Mouse (Mus musculus): ENCODE results near the gene Duoxa1. TPM values are rescaled to one million over a fixed set of nuclear protein-coding genes. Genes with fewer than 3 reads are reported as not detected.

Gene Duoxa1
- polyA plus RNA-seq, 1 experiment from 2014 or later = not detected

DNA sequence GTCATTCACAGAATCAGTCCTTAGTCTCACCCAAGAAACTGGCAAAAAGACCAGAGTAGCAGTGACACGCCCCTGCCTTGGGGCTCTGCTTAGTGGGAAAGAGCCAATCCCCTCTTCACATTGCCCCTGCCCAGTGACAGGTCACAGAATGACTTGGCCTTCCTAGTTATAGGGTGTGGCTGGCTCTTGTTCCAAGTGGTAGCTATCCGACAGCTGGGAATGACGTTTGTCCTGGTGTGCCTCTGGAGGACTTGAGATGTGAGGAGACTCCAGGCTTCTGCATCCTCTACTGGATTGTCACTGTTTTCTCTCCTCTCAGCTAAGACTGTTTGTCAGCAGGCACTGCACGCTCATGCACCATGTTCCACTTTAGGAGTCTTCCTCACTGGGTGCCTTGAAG, 3.9 kb upstream of the Duoxa1 start:
- no peaks in the 10 kb centered on the region for H3K4me1 ChIP-seq (replicated peaks; ENCODE audit: control insufficient read depth, insufficient read depth, low read length)
- no peak overlapping the region for H3K9ac ChIP-seq (ENCODE audit: low read length)
- no peak overlapping the region for H3K4me2 ChIP-seq (ENCODE audit: low read depth, low read length, severe bottlenecking)
- no peaks in the 10 kb centered on the region for H3K9me3 ChIP-seq (ENCODE audit: control insufficient read depth, low read length)
- peaks cover 20% of the 10 kb centered on the region for H3K27me3 ChIP-seq (ENCODE audit: control insufficient read depth, insufficient read depth, low read length)
- H3K27ac ChIP-seq (ENCODE audit: low read depth, low read length) = no peak overlapping the region
- ATAC-seq (replicated peaks; ENCODE audit: low FRiP score) (no peak), DNase-seq (ENCODE audit: low spot score) (no peak)
- H3K36me3 ChIP-seq (ENCODE audit: control insufficient read depth, insufficient read depth, low read length) = no peaks in the 10 kb centered on the region
- WGBS = 75% methylated on average over 4 of the region's 4 CpGs
- H3K4me3 ChIP-seq (ENCODE audit: low read depth, low read length) = no peak overlapping the region

DNA sequence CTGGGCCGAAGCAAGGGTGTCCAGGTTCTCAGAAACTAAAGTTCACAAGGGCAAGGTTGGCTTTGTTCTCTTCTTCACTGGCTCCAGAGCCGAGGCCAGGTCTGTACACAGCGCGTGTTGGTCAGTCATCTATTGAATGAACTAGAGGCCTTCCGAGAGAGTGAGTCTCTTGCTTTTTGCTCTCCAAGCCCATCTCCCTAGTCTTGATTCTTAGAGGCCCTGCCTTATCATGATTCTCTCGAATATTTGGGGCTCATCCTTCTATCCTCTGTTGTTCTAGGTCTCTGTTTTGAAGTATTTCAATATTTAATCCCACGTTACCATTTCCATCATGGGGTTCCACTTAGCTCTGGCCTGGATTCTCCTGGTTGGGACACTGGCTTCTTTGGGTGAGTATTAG, 1.8 kb upstream of the Duoxa1 start, which contains the start of gene Duox1:
Gene Duox1, plus strand, starts transcription at position 301 of the 400 bp plus-strand sequence.
- WGBS = 87% methylated on average over 7 of the region's 7 CpGs
- no peaks in the 10 kb centered on the region for H3K9me3 ChIP-seq (ENCODE audit: control insufficient read depth, low read length)
- DNase-seq (ENCODE audit: low spot score) (no peak), ATAC-seq (replicated peaks; ENCODE audit: low FRiP score) (no peak)
- H3K36me3 ChIP-seq (ENCODE audit: control insufficient read depth, insufficient read depth, low read length) = no peaks in the 10 kb centered on the region
- peaks cover 20% of the 10 kb centered on the region for H3K27me3 ChIP-seq (ENCODE audit: control insufficient read depth, insufficient read depth, low read length)
- H3K4me1 ChIP-seq (replicated peaks; ENCODE audit: control insufficient read depth, insufficient read depth, low read length) = no peaks in the 10 kb centered on the region
- H3K4me3 ChIP-seq (ENCODE audit: low read depth, low read length) = no peak within 1 kb of the TSS
- H3K9ac ChIP-seq (ENCODE audit: low read length) = no peak within 1 kb of the TSS
- H3K4me2 ChIP-seq (ENCODE audit: low read depth, low read length, severe bottlenecking) = no peak within 1 kb of the TSS
- H3K27ac ChIP-seq (ENCODE audit: low read depth, low read length) = no peak within 1 kb of the TSS

DNA sequence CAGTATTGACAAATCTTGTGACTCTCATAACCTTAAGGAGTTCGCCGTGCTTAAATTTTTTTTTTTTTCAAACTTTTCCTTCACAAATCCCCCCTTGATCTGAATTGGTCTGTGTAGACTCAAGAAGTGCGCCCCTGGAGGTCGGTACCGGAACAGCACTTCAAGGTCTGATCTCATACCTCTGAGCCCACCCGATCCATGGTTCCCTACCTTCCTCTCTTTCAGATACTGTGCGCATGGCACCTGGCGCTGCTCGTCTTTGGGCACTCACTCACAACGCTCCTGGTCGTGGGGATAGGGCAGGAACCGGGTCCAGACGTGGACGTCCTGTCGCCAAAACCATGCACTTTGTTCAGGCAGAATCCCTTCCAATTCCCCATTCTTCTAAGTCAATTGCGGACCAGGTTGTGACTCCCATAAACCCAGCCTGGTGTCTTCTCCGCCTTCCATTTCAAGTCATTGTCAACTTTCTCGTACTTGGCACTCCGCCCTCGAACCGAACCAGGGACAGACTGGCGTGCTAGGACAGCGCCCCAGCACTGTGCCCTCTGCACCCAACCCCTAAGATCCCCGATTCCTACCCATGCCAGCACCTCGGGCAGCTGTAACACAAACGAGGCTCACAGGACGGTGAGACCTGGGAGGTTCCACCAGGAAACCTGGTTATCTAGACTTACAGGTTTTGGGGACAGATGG, 660 bp downstream of the Duoxa1 start:
- no peak overlapping the region for H3K9ac ChIP-seq (ENCODE audit: low read length)

DNA sequence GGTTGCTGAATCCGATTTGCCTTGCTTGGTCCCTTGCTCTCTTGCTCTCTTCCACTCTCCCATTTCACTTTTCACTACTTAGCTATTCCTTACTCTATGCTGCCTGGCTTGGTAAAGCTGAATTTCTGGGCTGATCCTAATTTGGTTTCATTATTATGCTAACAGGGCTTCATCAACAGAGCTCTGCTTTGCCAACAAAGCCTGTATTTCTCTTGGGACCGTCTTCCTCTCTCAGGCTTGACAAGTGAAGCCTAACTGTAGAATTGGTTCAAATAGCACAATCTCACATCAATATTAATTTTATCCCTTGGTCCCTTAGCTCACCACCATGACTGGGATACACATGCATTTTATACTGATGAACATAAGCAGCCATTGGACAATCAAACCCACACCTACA, 2.0 kb downstream of the Duoxa1 start:
- Histone ChIP-seq H3K27me3 (ENCODE audit: control insufficient read depth, insufficient read depth, low read length) (peaks cover 20% of the 10 kb centered on the region), H3K4me1 (replicated peaks; ENCODE audit: control insufficient read depth, insufficient read depth, low read length) (no peaks in the 10 kb centered on the region), H3K4me2 (ENCODE audit: low read depth, low read length, severe bottlenecking) (no peak overlapping the region), H3K9me3 (ENCODE audit: control insufficient read depth, low read length) (no peaks in the 10 kb centered on the region), H3K4me3 (ENCODE audit: low read depth, low read length) (no peak overlapping the region), H3K27ac (ENCODE audit: low read depth, low read length) (no peak overlapping the region), H3K36me3 (ENCODE audit: control insufficient read depth, insufficient read depth, low read length) (no peaks in the 10 kb centered on the region), H3K9ac (ENCODE audit: low read length) (no peak overlapping the region)
- ATAC-seq (replicated peaks; ENCODE audit: low FRiP score) (no peak), DNase-seq (ENCODE audit: low spot score) (no peak)
- 53% methylated on average over 2 of the region's 2 CpGs for WGBS

More for the DNA sequence above, 660 bp downstream of the Duoxa1 start:
- 5% methylated on average over 27 of the region's 27 CpGs for WGBS
- no peak overlapping the region for H3K4me3 ChIP-seq (ENCODE audit: low read depth, low read length)
- peak; percentile 89 for DNase-seq (ENCODE audit: low spot score)
- peak; percentile 63 for ATAC-seq (replicated peaks; ENCODE audit: low FRiP score)
- H3K4me2 ChIP-seq (ENCODE audit: low read depth, low read length, severe bottlenecking) = peak overlapping the region; percentile 39; the same call in 1 of the 2 replicates
- no peaks in the 10 kb centered on the region for H3K36me3 ChIP-seq (ENCODE audit: control insufficient read depth, insufficient read depth, low read length)
- H3K9me3 ChIP-seq (ENCODE audit: control insufficient read depth, low read length) = no peaks in the 10 kb centered on the region
- peaks cover 20% of the 10 kb centered on the region for H3K27me3 ChIP-seq (ENCODE audit: control insufficient read depth, insufficient read depth, low read length)
- H3K27ac ChIP-seq (ENCODE audit: low read depth, low read length) = no peak overlapping the region
- no peaks in the 10 kb centered on the region for H3K4me1 ChIP-seq (replicated peaks; ENCODE audit: control insufficient read depth, insufficient read depth, low read length)

DNA sequence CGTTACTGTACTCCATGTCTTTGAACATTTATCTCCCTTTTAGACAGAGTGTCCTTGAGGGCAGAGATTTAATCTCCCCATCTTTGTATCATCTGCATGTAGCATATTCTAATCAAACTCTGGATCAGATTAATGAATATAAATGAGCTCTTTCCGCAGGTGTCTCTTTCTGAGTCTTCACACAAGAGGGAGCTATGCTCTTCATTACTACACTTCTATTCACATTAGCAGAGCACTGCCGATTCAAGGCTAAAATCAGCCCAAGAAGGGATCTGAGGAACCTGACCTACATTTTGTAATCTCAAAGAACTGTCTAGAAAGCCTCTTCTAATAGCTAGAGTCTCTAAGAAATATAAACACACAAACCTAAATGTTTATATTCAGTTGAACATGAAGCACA, 3.9 kb downstream of the Duoxa1 start:
- no peaks in the 10 kb centered on the region for H3K36me3 ChIP-seq (ENCODE audit: control insufficient read depth, insufficient read depth, low read length)
- H3K4me1 ChIP-seq (replicated peaks; ENCODE audit: control insufficient read depth, insufficient read depth, low read length) = no peaks in the 10 kb centered on the region
- no peak overlapping the region for H3K4me3 ChIP-seq (ENCODE audit: low read depth, low read length)
- ATAC-seq (replicated peaks; ENCODE audit: low FRiP score) (no peak), DNase-seq (ENCODE audit: low spot score) (no peak)
- H3K4me2 ChIP-seq (ENCODE audit: low read depth, low read length, severe bottlenecking) = no peak overlapping the region
- H3K27me3 ChIP-seq (ENCODE audit: control insufficient read depth, insufficient read depth, low read length) = peaks cover 19% of the 10 kb centered on the region
- no peak overlapping the region for H3K27ac ChIP-seq (ENCODE audit: low read depth, low read length)
- H3K9me3 ChIP-seq (ENCODE audit: control insufficient read depth, low read length) = no peaks in the 10 kb centered on the region
- no peak overlapping the region for H3K9ac ChIP-seq (ENCODE audit: low read length)
- WGBS = 50% methylated on average over 3 of the region's 3 CpGs

DNA sequence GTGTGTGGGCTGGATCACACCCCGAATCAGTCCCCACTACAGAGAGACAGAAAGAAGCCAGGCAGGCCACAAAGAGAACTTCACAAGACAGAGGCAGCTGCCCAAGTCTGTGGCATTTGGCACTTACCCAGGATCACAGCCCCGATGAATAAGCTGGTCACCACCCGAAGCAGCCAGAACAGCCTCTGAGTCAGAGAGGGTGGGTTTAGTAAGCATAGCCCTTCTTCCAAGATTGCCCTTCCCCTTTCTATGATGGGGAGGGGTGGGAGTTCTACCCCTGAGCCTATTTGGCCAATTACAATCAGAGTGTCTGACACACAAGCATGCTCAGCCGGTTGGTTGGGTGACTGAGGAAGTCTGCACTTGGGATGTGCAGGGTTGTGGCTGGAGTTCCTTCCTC, 7.3 kb downstream of the Duoxa1 start:
- Histone ChIP-seq H3K27me3 (ENCODE audit: control insufficient read depth, insufficient read depth, low read length) (peaks cover 21% of the 10 kb centered on the region), H3K4me2 (ENCODE audit: low read depth, low read length, severe bottlenecking) (no peak overlapping the region), H3K4me3 (ENCODE audit: low read depth, low read length) (no peak overlapping the region), H3K36me3 (ENCODE audit: control insufficient read depth, insufficient read depth, low read length) (no peaks in the 10 kb centered on the region), H3K9me3 (ENCODE audit: control insufficient read depth, low read length) (no peaks in the 10 kb centered on the region), H3K4me1 (replicated peaks; ENCODE audit: control insufficient read depth, insufficient read depth, low read length) (peaks cover 9% of the 10 kb centered on the region), H3K27ac (ENCODE audit: low read depth, low read length) (no peak overlapping the region), H3K9ac (ENCODE audit: low read length) (no peak overlapping the region)
- ATAC-seq (replicated peaks; ENCODE audit: low FRiP score) (no peak), DNase-seq (ENCODE audit: low spot score) (no peak)
- WGBS = 85% methylated on average over 4 of the region's 4 CpGs

DNA sequence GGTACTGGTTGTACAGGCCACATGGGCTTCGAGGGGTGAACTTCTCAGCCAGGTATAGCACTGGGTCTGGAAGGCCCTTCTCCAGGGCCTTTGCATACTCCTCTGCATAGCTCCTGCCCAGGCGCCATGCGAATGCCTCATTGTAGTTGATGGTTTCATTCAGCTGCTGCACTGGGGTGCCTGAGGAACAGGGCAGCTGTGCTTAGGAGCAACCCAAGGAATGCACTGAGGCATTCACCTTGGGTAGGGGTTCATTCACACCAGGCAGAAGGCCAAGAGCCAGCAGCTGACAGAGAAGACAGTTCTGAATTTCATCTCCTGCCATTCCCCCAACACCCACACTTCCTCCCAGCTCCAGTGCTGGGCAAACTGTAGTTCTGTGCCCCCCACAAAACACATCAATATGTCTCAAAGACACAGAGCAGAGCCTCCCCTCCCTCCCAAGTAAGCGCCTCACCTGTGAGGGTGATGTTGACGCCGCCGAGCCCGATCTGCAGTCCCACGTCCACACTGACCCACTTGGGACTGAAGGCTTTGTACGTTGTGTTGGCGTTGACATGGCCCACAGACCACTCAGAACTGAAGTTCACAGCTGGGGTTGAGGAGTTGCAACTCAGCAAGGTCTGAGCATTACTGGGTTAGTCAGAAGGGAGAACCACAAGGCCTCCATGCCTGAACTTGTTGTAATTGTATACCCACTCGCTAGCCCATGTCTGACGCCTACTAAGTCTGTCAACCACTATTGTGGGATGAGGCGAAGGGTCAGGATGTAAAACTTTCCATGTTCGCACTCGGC, 8.2 kb downstream of the Duoxa1 start:
- Histone ChIP-seq H3K4me3 (ENCODE audit: low read depth, low read length) (no peak overlapping the region), H3K27me3 (ENCODE audit: control insufficient read depth, insufficient read depth, low read length) (peaks cover 30% of the 10 kb centered on the region), H3K36me3 (ENCODE audit: control insufficient read depth, insufficient read depth, low read length) (no peaks in the 10 kb centered on the region), H3K4me2 (ENCODE audit: low read depth, low read length, severe bottlenecking) (no peak overlapping the region), H3K27ac (ENCODE audit: low read depth, low read length) (no peak overlapping the region), H3K9ac (ENCODE audit: low read length) (no peak overlapping the region), H3K4me1 (replicated peaks; ENCODE audit: control insufficient read depth, insufficient read depth, low read length) (peaks cover 11% of the 10 kb centered on the region), H3K9me3 (ENCODE audit: control insufficient read depth, low read length) (no peaks in the 10 kb centered on the region)
- WGBS = 86% methylated on average over 16 of the region's 16 CpGs
- ATAC-seq (replicated peaks; ENCODE audit: low FRiP score) (no peak), DNase-seq (ENCODE audit: low spot score) (no peak)

DNA sequence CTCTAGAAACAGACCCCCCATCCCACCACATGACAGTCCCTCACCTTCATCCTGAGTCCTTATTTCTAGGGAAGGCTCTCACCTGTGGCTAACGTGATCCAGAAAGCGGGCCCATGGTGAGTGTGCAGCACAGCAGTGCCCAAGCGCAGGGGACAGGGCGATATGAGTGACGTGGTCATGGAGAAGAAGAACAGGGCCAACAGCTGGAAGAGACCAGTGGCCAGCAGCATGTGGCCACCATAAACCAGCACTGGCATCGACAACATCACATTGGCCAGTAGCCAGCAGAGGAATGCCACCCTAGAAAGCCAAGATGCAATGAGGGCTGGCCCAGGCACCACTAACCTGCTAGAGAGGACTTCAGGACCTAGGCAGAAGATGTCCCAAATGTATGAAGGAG, 9.0 kb downstream of the Duoxa1 start:
- Histone ChIP-seq H3K4me3 (ENCODE audit: low read depth, low read length) (no peak overlapping the region), H3K9ac (ENCODE audit: low read length) (no peak overlapping the region), H3K9me3 (ENCODE audit: control insufficient read depth, low read length) (no peaks in the 10 kb centered on the region), H3K36me3 (ENCODE audit: control insufficient read depth, insufficient read depth, low read length) (no peaks in the 10 kb centered on the region), H3K27ac (ENCODE audit: low read depth, low read length) (no peak overlapping the region), H3K4me2 (ENCODE audit: low read depth, low read length, severe bottlenecking) (no peak overlapping the region), H3K4me1 (replicated peaks; ENCODE audit: control insufficient read depth, insufficient read depth, low read length) (peaks cover 11% of the 10 kb centered on the region), H3K27me3 (ENCODE audit: control insufficient read depth, insufficient read depth, low read length) (peaks cover 37% of the 10 kb centered on the region)
- ATAC-seq (replicated peaks; ENCODE audit: low FRiP score) (no peak), DNase-seq (ENCODE audit: low spot score) (no peak)
- WGBS = 86% methylated on average over 6 of the region's 6 CpGs

Data from forebrain, embryonic 11.5 days (tissue).